Mouse (Mus musculus) olfactory bulb, adult 2 months (tissue): Measurements from ENCODE around the gene Elovl6. TPM values are rescaled to one million over a fixed set of nuclear protein-coding genes. Genes with fewer than 3 reads are reported as not detected.

Experiments
- H3K27ac ChIP-seq: fragments of 200-500 bp; 2 replicates; pipeline ENCODE4 v1.5.1; 2012; ENCODE audit warnings: low read depth, low read length; ENCODE audit not compliant: insufficient read depth
- H3K4me1 ChIP-seq: fragments of 200-500 bp; 2 replicates; pipeline ENCODE4 v1.6.1; 2012; ENCODE audit warnings: low read length; ENCODE audit not compliant: control insufficient read depth, insufficient read depth
- H3K4me3 ChIP-seq: fragments of 200-500 bp; 2 replicates; pipeline ENCODE4 v1.5.1; 2012; ENCODE audit warnings: mild to moderate bottlenecking, low read depth, low read length, moderate library complexity; ENCODE audit not compliant: insufficient read depth
- CTCF ChIP-seq: fragments of 200-500 bp; IDR thresholded peaks from 2 replicates; pipeline ENCODE4 v1.5.1; 2012; ENCODE audit warnings: low read depth, mild to moderate bottlenecking, low read length, moderate library complexity; ENCODE audit not compliant: insufficient read depth
- POLR2A ChIP-seq: fragments of 200-500 bp; IDR thresholded peaks from 2 replicates; pipeline ENCODE4 v1.6.1; 2012; ENCODE audit warnings: mild to moderate bottlenecking, low read depth, low read length, moderate library complexity; ENCODE audit not compliant: insufficient read depth
- WGBS: fragments of 180-500 bp; shearing (Covaris S2); methylation state at CpG from one replicate; pipeline ENCODE4 v1.1.7; 2018; 5-methylcytosine and 5-hydroxymethylcytosine counted together
- polyA plus RNA-seq: library from polyadenylated mRNA; stranded (reverse); fragments of >200 nt; gene quantifications from 2 replicates; pipeline ENCODE4 v1.2.4, GENCODE M21; 2012; ENCODE audit warnings: low replicate concordance; ENCODE audit not compliant: missing spikeins, insufficient read depth, insufficient read length

Elovl6 gene
- 155 TPM in 1 of 2 replicates, not detected in the other for polyA plus RNA-seq

- Histone ChIP-seq H3K27ac (peak within 1 kb of the TSS; percentile 88), H3K4me3 (peak within 1 kb of the TSS; percentile 94), H3K4me1 (peaks cover 7% of the 10 kb centered on the region)
- TF ChIP-seq POLR2A, result peak; percentile 47
- no peak for TF ChIP-seq CTCF
- WGBS, result under 1% methylated on average over 35 of the region's 35 CpGs
These were observed at the start of gene Elovl6 for GRCm38 (mm10) chr3:129532180-129532864. Gene Elovl6, plus strand, starts transcription at chr3:129532355.

GRCm38 (mm10) chr3:129488774-129489173, 43.4 kb upstream of the Elovl6 start:
- 88% methylated on average over 4 of the region's 4 CpGs for WGBS
- H3K27ac ChIP-seq, result no peak overlapping the region
- TF ChIP-seq POLR2A, result no peak
- TF ChIP-seq CTCF, result no peak
- H3K4me1 ChIP-seq, result no peaks in the 10 kb centered on the region
- no peak overlapping the region for H3K4me3 ChIP-seq

- Histone ChIP-seq H3K27ac (no peak overlapping the region), H3K4me1 (no peaks in the 10 kb centered on the region), H3K4me3 (no peak overlapping the region)
- TF ChIP-seq CTCF (no peak), POLR2A (no peak)
- 90% methylated on average over 10 of the region's 10 CpGs for WGBS
These were observed 38.0 kb upstream of the Elovl6 start for GRCm38 (mm10) chr3:129494123-129494522.

DNA sequence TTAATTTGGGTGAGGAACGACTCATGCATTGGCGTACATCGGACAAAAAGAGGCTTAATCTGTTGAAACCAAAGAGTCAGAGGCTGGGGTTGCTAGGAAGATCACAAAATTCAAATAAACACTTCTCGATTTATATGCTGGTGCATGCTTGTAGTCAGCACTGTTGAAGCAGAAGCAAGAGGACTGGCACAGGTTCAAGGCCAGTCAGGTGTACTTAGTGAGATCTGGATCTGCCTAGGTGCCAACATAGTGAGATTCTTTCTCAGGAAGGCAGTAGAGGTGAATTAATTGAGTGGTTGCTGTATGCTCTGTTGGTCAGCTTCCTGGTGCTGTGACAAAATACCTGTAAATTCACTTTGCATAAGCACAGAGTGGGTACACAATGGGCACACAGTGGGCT, 37.4 kb upstream of the Elovl6 start:
- TF ChIP-seq POLR2A (no peak), CTCF (no peak)
- WGBS, result 65% methylated on average over 4 of the region's 4 CpGs

GRCm38 (mm10) chr3:129503781-129504180, 28.4 kb upstream of the Elovl6 start:
- no peak overlapping the region for H3K27ac ChIP-seq
- H3K4me3 ChIP-seq, result no peak overlapping the region
- no peaks in the 10 kb centered on the region for H3K4me1 ChIP-seq
- WGBS, result 92% methylated on average over 7 of the region's 7 CpGs
- TF ChIP-seq POLR2A (no peak), CTCF (no peak)

More for the DNA sequence above, 37.4 kb upstream of the Elovl6 start:
- Histone ChIP-seq H3K4me3 (no peak overlapping the region), H3K4me1 (no peaks in the 10 kb centered on the region), H3K27ac (no peak overlapping the region)

- WGBS, result 85% methylated on average over 6 of the region's 6 CpGs
- H3K27ac ChIP-seq, result no peak overlapping the region
- no peak overlapping the region for H3K4me3 ChIP-seq
- H3K4me1 ChIP-seq, result no peaks in the 10 kb centered on the region
- no peak for TF ChIP-seq POLR2A
- TF ChIP-seq CTCF, result no peak
These were observed 27.2 kb upstream of the Elovl6 start for GRCm38 (mm10) chr3:129504928-129505327.

DNA sequence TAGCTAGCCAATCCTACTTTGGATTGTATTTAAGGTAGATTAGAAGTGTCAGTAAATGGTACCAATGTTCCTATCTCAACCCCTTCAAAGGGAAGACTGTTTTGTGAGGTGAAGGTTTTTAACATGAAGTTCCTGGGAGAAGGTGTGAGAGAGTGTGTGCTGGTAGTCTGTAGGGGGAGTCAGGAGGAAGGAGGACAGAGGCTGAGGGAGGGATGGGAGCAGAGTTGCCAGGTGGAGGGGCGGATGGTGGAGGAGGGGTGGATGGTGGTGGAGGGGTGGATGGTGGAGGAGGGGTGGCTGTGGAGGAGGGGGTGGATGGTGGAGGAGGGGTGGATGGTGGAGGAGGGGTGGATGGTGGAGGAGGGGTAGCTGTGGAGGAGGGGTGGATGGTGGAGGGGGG, 24.4 kb upstream of the Elovl6 start:
- Histone ChIP-seq H3K27ac (no peak overlapping the region), H3K4me3 (no peak overlapping the region), H3K4me1 (no peaks in the 10 kb centered on the region)
- WGBS, result 100% methylated on average over 1 of the region's 1 CpGs
- TF ChIP-seq POLR2A, result no peak
- no peak for TF ChIP-seq CTCF

DNA sequence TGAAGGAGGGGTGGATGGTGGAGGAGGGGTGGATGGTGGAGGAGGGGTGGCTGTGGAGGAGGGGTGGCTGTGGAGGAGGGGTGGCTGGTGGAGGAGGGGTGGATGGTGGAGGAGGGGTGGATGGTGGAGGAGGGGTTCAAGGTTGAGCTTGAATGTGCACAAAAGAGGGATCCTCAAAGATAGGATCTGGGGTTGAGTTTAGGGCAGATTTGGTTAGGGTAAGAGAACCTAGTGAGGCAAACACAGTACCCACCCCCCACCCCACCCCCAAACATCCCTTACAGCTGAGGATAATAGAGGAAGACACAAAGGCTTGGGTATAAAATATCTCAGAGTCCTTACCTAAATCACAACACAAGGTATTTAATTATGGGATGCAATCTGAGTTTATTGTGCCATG, 23.6 kb upstream of the Elovl6 start:
- Histone ChIP-seq H3K4me1 (no peaks in the 10 kb centered on the region), H3K4me3 (no peak overlapping the region), H3K27ac (no peak overlapping the region)
- TF ChIP-seq POLR2A (no peak), CTCF (no peak)

DNA sequence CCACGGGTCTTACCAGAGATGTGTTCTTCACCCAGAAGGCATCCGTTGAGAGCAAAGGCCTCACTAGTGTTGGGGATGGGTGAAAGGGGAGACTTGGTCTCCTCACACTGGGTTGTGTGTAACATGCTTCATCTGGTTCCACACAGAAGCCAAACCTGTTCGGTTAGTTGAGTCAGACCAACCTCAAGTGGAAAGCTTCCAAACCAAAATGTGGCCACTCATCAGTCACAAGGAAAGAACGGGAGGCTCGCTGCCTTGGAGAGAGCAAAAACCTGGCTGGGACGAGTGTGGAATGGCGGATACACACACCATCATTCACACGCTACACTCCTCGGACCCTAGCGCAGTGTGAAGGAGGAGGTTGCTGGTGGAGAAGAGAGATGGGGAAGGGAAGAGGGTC, 22.4 kb upstream of the Elovl6 start:
- Histone ChIP-seq H3K27ac (no peak overlapping the region), H3K4me3 (no peak overlapping the region), H3K4me1 (no peaks in the 10 kb centered on the region)
- TF ChIP-seq CTCF (no peak), POLR2A (no peak)
- WGBS, result 90% methylated on average over 10 of the region's 10 CpGs

DNA sequence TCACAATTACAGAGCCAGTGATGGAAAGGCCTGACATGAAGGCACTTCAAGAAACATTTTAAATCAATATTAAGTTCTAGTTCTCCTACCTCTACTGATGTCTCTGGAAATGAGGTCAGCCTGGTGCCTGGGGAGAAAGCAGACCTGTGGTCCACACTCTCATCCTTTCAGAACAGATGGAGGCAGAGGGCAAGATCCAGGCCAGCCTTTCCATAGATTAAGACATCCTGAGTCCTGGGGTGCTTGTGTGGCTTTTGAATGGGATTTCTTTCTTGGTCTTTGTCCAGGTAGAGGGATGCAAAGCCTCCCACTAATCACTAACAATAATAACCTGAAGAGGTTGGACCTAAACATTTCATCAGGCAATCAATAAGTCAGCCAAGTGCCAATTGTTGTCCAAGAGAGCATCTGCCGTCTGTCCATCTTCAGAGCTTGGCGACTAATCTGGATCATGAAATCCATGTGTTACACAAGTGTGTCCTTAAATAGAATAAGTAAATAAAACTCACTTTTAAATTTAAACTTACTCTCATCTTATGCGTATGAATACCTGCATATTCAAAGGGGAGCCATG, 16.2 kb upstream of the Elovl6 start:
- no peak overlapping the region for H3K4me3 ChIP-seq
- H3K27ac ChIP-seq, result no peak overlapping the region
- no peak for TF ChIP-seq CTCF
- TF ChIP-seq POLR2A, result no peak
- no peaks in the 10 kb centered on the region for H3K4me1 ChIP-seq
- whole genome bisulfite sequencing, result 89% methylated on average over 3 of the region's 3 CpGs
